Mouse (Mus musculus) layer of hippocampus, adult 8-10 months (tissue): ENCODE results near the gene Gas8. TPM values are rescaled to one million over a fixed set of nuclear protein-coding genes. Genes with fewer than 3 reads are reported as not detected.
"Not testable (repeated sequence)": the region's sequence is repeated elsewhere in the genome, so short reads cannot be mapped to it uniquely, and the experiment has no call there.

Experiments used
- DNase-seq, 2 experiments: peaks; one replicate each; pipeline ENCODE4 v3.0.0; 2022; ENCODE audit warnings: low spot score in 2 of 2
- total RNA-seq, 4 experiments: library from RNA; stranded (reverse); gene quantifications; 2 replicates each; pipeline ENCODE4 v1.2.4; 2022

Gas8 gene
- total RNA-seq = 10 to 100 TPM; 23.2 to 33.1 (median 26.7) TPM

DNA sequence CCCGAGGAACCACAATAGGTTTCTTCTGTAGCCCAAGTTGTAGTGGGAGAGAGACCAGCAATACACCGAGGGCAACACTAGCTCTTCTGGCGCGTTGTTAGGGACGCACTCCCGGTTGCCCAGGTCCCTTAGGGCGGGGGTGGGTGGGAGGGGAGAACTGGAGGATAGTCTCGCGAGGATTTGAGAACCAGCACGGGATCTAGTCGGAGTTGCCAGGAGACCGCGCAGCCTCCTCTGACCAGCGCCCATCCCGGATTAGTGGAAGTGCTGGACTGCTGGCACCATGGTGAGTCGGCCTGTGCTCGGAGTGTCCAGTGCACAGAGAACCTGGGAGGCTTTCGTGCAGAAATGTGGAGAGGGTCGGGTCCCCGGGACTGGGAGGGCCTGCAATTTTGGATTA, at the start of gene Gas8:
Gas8 (plus strand) TSS at position 168 of the 400 bp plus-strand sequence.
- DNase-seq = peak; percentile 87 to 89

DNA sequence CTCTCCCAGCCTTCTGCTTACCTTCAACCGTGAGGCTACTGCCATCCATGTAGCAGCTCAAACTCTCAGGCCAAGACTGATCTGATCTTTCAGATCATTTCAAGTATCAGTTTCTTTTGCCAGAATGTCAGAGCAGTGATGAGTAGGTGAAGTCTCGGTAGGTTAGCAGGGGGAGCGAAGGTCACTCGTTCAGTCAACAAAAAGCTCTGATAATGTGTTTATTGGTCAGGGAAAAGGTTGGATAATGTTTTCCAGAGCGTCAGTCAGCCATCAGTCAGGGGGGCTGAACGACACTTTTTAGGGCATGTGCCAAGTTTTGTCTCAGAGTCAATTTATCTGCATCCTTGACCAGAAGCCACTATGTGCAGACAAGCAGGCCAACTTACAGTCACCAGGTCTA, 45.6 kb upstream of the Gas8 start:
- DNase-seq = not testable (repeated sequence)

DNA sequence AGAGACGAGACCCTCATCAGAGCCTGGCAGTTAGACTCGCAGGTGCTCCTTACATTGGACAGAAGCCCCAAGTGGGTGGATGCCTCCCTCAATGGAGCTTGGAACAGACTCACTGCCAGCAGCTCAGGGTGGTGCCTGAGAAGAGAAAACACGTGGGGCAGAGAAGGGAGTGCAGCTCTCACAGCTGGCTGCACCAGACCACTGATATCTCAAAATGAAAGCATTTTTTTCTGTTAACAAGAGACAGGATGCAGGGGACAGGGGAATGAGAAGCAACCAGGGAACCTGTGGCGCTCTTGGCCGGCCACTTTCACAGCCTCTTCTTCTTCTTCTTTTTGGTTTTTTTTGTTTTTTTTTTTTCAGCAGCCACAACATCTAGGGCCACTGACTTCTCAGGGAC, 44.1 kb upstream of the Gas8 start:
- DNase-seq = not testable (repeated sequence)

DNA sequence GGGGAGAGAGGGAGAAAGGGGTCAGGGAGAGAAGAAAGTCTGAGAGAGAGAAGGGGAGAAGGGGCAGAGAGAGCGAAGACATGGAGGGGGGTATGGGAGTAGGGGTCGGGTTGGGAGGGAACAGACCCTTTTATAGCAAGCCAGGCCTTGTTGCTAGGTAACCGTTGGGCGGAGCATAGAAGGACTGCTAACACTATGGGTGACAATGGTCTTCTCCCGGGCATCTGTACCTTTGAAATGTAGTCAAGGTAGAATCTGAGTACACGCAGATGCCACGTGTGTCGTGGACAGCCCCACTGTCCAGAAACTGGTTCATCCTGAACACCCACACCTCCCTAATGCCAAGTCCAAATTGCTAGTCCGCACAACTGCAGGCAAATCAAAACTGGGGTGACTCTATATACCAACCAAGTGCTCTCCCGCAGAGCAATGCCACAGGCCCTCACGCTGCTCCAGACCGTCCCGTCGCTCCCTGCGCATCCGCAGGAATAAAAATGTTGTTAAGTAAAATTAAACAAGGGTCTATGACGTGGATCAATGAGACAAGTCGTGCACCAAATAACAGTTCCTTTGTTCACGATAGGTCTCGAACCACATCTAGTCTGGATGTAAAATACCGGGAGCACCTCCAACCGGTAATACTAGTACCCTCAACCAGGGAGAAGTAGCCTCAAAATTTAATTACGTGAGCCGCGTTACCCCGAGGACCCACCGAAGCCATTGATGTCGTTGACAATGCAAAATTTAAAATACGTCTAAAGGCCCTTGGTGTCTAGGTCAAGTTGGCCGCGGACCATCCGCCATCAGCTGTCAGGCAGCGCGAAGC, 41.5 kb upstream of the Gas8 start:
- DNase-seq = peak in 1 of 2 experiments; percentile 18

DNA sequence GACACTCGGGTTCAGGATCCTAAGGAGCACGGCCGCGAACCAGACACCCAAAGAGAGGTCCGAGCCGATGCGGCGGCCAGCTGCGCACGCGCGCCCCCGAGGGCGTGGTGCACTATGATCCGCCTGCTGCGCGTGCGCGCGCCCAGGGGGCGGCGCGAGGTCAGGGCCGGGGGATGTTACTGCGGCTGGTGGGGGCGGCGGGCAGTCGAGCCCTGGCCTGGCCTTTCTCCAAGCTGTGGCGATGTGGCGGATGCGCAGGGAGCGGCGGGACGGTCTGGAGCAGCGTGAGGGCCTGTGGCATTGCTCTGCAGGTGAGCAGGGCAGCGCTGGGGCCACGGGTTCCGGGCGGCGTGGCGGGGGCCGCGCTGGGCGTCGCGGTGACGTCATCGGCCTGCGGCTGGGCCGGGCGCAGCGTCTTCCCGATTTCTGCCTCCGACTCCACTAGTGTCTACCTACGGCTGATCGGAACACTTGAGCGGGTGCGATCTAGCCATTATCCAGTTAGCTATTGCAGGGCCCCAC, 40.8 kb upstream of the Gas8 start, which contains the start of gene Afg3l1:
Afg3l1 (plus strand) TSS at position 167 of the 522 bp plus-strand sequence.
- peak; percentile 85 to 94 for DNase-seq

DNA sequence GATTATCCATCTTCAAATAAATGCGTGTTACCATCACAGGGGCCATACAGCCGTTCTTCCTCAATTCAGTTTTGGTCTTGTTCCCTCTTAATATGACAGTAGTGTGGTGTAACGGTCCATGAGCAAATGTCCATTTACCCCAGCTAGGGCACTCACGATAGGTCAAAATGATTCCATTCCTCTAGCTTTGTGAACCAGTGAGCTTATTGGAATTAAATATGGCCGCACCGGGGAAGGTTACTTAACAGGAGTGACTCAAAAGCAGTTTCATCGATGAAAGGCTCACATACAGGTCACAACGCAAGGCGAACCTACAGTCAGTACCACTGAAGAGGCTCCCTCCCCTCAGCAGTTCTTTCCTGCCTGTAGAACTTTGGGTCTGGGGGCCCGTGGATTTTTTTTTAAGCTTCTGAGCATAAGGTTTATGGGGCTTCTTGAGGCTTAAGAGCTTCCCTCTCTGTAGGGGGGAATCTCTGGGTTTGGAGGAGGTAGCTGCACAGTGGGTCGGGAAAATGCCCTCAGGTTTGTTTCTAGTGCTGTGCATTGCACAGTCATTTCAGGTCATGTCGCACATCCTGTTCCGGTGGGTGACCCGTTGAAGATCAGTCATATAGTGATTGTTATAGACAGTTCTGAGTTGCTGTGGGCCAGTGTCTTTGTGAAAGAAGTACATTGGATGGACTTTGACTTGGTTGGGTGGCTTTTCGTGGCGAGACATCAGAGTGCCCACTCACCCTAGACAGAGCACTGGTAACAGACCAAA, 40.0 kb upstream of the Gas8 start:
- DNase-seq = no peak

DNA sequence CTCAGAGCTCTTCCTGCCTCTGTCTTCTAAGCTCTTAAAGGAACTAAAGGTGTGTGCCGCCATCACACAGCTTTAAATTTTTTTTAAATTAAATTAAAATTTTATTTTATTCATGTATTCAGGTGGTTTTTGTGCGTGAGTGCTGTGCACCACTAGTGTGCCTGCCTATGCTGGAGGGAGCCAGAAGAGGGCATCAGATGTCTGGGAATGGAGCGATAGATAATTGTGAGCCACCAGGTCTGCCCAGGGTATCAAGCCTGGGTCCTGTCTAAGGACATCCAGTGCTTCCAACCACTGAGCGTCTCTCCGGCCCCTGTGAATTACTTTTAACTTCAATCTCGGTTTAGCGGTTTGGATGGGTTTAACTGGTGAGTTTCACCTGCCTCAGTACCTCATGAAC, 36.0 kb upstream of the Gas8 start:
- DNase-seq = no peak

DNA sequence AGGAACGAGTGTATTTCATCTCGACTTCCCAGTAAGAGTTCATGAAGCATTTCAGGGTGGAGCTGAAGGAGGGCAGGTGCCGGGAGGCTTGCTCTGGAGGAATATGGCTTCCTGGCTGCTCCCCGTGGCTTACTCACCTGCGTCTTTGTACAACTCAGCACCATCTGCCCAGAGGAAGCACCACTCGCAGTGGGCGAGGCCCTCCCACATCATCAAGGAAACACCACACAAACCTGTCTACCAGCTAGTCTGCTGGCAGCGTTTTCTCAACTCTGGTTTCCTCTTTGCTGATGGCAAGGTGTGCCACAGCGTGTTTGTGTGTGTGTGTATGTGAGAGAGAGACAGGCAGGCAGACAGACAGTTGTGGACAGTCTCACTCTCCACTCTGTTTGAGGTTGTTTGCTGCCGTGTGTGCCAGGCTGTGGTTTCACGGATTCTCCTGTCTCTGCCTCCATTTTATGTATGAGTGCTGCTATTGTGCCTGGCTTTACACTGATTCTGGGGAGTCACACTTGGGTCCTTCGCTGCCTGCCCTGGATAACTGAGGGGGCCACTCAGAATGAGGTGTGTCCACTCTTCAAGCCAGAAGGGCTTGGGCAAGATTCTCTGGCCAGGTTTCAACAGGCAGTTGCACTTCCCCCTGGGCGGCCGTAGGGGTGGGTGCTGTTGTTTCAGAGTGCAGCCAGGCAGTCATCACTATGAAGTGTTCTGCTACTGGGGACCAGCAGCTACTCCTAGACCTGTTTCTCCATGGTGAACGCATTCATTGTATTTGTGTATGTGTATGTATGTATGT, 27.2 kb upstream of the Gas8 start:
- DNase-seq = no peak

DNA sequence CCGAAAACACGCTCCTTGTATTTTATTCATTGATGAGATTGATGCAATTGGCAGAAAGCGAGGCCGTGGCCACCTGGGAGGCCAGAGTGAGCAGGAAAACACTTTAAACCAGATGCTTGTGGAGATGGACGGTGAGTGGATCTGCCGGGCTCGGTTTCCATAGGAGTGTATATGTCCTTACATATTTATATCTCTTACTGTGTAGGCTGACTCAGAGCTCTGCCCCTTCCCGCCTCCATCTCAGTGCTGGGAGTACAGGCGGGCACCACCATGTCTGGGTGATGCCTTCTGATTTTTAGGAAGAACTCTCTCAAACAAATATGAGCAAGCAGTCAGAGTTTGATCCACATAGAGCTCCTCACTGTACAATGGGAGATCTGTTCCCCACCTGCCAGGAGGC, 25.7 kb upstream of the Gas8 start:
- DNase-seq = no peak

DNA sequence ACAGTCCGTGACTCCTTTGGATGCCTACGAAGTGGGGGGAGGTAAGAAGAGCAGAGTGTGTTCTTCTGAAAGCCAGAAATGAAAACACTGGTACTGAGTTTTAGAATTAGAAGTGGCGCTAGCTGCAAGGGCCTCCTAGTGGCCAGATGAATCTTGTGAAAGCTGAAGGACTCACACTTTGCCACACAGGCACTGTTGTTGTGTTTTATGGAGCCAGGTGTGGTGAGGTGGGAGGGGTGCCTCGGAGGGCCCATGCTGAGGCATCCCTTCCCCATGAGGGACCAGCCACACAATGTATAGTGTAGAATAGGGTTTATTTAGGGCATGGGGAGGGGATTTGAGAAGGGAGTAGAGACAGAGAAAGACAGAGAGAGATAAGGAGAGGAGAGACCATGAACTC, 20.9 kb upstream of the Gas8 start:
- DNase-seq = no peak

DNA sequence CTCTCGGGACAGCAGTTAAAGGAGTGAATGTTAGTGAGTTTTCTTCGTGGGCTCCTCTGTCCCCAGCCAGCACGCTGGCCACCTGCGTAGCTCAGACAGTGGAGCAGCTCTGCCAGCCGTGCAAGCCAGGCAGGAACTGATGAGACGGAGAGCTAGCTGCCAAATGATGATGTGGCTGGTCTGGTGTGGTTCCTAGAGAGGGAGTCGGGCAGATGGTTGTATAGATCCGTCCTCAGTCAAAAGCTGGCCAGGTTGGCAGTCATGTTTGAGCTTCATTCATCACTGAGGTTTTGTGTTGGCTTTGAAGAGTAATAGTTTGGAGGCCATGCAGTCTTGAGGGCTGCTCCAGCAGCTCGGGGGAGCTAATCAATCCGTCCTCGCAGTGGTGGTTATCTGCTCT, 19.7 kb upstream of the Gas8 start:
- DNase-seq = peak; percentile 54 to 59

DNA sequence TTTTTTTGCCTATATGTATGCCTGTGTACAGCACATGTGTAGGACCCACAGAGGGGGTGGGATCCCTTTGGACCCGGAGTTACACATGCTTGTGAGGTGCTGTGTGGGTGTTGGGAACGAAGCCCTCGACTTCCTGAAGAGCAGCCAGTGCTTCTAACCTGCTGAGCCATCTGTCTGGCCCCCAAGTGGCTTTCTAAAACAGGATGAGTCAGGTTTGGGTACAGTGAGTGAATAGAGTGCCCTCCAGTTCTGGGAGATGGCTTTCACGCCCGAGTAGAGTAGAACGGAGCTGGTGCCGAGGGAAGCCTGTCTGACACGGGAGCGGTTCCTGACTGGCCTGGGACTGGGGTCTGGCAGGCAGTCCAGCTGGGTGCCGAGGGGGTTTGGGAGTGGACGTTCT, 19.1 kb upstream of the Gas8 start:
- no peak for DNase-seq

DNA sequence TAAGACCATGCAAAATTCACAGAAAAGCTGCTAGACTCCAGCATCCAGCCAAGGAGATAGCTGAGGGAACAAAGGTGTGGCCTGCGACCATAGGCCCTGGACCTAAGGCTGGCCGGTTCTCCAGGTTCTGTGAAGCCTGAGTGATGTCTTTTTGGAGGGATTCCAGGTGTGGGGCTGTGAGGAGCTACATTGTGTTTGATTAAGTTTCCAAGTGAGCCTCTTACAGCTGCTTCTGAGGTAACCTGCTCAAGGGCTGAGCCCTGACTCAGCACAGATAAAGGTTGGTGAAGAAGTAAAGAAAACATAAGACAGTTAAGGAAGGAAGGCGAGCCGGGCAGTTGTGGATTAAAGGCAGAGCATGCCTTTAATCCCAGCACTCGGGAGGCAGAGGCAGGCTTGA, 16.4 kb upstream of the Gas8 start:
- no peak for DNase-seq

DNA sequence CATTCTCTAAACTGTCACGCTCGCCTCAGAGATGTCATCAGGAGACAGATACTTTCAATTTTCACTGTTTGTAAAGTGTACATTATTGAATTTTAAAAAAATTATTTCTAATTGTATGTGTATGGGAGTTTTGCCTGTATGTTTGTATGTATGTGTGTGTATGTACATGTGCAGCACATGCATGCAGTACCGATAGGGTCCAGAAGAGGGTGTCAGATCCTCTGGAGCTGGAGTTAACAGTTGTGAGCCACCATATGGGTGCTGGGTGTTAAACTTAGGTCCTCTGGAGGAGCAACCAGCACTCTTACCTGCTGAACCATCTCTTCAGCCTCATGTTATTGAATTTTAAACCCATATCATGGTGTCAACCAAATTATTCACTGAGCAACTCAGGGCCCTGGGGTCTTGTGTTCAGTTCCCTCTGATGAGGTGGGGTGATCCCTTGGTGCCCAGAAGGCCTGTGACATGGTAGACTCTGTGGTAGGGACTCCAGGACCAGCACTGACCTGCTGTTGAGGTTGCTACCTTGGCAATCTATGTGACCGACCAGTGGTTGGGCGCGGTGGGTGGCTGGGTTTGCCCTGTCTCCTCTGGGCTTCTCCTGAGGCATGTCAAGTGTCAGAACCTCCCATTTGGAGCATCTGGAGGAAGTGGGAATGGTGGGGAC, 14.7 kb upstream of the Gas8 start:
- no peak for DNase-seq

DNA sequence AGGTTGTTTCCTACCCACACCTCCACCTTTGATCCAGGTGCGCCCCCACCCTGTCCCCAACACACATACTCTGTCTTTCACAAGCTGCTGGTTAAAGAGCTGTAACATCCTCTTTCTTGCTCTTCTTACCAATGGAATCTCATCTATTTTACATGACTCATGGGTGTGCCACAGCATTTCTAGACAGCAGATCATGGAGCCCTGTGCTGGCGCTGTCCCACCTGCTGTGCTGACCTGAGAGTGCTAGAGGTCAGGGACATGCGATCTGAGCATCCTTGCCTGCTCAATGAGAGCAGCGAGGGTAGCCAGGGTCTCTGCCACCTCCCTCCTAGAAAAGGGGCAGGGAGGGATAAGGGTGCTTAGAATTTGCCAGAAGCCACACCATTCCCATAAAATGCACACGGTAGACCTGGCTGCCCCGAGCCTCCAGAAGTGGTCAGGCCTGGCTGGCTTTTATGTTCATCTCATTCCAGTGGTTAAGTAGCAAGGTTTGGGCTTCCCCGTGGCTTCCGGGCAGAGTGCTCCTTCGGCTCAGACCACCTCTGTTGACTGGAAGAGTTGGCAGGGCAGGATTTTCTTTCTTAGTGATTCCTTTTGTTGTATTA, 13.9 kb upstream of the Gas8 start:
- no peak for DNase-seq

DNA sequence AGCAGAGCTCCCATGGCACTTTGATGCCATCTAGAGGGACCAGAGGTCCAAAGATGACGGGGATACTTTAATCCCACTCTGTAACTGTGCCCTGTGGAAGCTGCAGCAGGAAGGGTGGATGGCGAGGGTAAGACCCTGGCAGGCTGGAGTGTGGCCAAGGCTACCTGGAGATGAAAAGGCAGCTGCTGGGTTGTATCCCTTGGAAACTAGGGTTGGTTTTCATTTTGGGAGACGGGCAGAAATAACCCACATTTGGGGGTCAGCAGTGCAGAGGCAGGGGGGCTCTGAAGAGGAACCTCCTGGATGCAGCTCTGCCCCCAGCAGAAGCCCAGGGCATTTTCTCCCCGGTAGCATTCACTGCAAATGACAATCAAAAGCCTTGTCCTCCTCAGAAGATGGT, 13.4 kb upstream of the Gas8 start:
- no peak for DNase-seq

DNA sequence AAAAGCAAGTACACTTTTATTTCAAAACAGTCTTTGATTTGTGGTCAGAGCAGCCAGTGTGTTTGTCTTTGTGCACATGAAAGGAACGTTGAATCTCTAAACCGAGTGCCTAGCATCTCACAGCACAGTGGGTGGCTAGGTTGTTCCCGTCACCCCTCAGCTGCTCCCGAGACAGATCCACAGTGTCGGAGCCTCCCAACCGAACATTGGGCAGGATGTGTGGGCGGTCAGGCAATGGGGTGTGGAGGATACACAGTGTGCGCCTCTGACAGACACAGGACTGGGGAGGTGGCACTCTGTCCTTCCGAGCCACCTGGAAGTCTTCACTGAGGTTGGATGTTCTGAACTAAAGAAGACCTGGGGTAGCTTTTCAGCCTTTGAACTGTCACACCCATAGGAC, 12.9 kb upstream of the Gas8 start:
- no peak for DNase-seq

DNA sequence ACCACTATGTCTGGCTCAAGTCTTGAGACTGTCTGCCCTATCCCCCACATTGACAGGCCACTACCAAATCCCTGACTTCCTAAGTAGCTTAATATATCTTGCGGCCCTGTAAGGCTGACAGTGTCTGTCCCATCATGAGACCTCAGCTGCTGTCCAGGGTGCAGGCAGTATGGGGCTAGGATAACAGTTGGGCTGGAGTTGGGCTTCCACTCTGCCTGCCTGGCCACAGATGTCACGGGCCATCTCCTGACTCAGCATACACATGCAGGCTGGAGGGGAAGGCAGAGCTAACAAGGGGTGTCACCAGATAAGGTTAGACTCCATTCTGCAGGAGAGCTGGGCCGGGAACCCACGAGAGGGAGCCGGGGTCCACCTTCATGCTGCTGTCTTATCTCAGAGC, 11.5 kb upstream of the Gas8 start:
- no peak for DNase-seq

DNA sequence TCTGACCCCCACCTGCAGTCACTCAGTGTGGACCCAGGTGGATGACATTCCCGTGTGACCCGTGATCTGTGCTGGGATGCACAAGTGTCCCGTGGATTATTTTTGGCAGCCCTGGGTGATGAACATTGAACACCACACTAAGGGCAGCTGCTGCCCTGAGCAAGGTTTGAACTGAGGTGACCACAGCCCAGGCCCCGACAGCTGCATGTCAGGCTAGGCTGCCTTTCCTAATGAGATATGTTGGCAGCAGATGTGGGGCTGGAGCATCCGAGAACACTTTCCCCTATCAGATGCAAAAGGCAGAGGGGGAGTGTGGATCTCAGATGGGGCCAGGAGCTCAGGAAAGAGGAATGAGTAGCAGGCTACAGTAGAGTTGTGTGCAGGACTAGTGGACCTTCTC, 7.8 kb upstream of the Gas8 start:
- DNase-seq = no peak

DNA sequence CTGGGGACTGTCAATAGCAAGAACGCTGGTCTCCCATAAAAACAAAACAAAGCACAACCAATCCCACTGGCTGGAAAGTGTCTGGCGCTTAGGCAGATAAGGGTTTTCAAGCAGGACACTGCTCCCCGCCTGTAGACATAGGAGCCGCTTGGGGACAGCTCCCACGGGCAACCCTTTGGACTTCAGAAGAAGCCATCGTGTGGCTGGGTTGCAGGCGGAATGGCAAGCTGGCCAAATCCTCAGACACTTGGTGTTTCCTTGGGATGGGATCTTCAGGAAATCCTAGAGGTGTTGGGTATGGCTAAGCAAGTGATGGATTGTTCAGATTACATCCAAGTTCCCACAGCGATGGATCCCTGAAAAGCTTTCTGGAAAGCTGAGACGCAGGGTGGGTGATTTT, 4.5 kb upstream of the Gas8 start:
- DNase-seq = no peak
